Mouse (Mus musculus) hindbrain, embryonic 11.5 days (tissue): ENCODE results near the gene Hrh3. TPM values are rescaled to one million over a fixed set of nuclear protein-coding genes. Genes with fewer than 3 reads are reported as not detected.

ENCODE experiments used
- ATAC-seq: fragments of 200-750 bp; cut with Nextera tagmentation; 2 replicates; pipeline ENCODE4 v1.8.0; 2017; ENCODE audit warnings: mild to moderate bottlenecking, moderate TSS enrichment, moderate library complexity; ENCODE audit not compliant: low FRiP score
- DNase-seq: peaks from one replicate; pipeline ENCODE4 v3.0.0-alpha.2; 2015; ENCODE audit warnings: low spot score
- H3K27ac ChIP-seq: fragments of 300-500 bp; sonication (generic); 2 replicates; pipeline ENCODE4 v1.5.1; 2014; ENCODE audit warnings: mild to moderate bottlenecking, low read depth, low read length
- H3K27me3 ChIP-seq: fragments of 300-500 bp; sonication (generic); 2 replicates; pipeline ENCODE4 v1.6.1; 2014; ENCODE audit warnings: mild to moderate bottlenecking, low read length, moderate library complexity, mixed read lengths; ENCODE audit not compliant: control insufficient read depth, insufficient read depth
- H3K36me3 ChIP-seq: fragments of 300-500 bp; sonication (generic); 2 replicates; pipeline ENCODE4 v1.6.1; 2014; ENCODE audit warnings: mild to moderate bottlenecking, low read length, moderate library complexity, mixed read lengths; ENCODE audit not compliant: control insufficient read depth, insufficient read depth
- H3K4me1 ChIP-seq: fragments of 300-500 bp; sonication (generic); replicated peaks from 2 replicates; pipeline ENCODE4 v1.6.1; 2014; ENCODE audit warnings: low read length, mixed read lengths; ENCODE audit not compliant: control insufficient read depth, insufficient read depth
- H3K4me2 ChIP-seq: fragments of 300-500 bp; sonication (generic); replicated peaks from 2 replicates; pipeline ENCODE4 v1.6.1; 2014; ENCODE audit warnings: mild to moderate bottlenecking, low read depth, low read length
- H3K4me3 ChIP-seq: fragments of 300-500 bp; sonication (generic); 2 replicates; pipeline ENCODE4 v1.5.1; 2014; ENCODE audit warnings: low read depth, low read length
- H3K9ac ChIP-seq: fragments of 300-500 bp; sonication (generic); 2 replicates; pipeline ENCODE4 v1.6.1; 2014; ENCODE audit warnings: low read depth, low read length
- H3K9me3 ChIP-seq: fragments of 300-500 bp; sonication (generic); 2 replicates; pipeline ENCODE4 v1.6.1; 2016; ENCODE audit warnings: low read length; ENCODE audit not compliant: control insufficient read depth
- WGBS: fragments of 180-500 bp; shearing (Covaris S2); extraction: QIAGEN DNeasy Blood & Tissue Kit; methylation state at CpG from one replicate; pipeline ENCODE4 v1.1.7; 2014; 5-methylcytosine and 5-hydroxymethylcytosine counted together
- polyA plus RNA-seq: library from polyadenylated mRNA; unstranded; fragments of >200 nt; fragmentation: Nextera tagmentation; extraction: Ambion mirVana; gene quantifications from 2 replicates; pipeline ENCODE4 v1.2.1, GENCODE M21; 2014

The Hrh3 gene
- polyA plus RNA-seq, 1 experiment from 2014 or later = 2.6 TPM

DNA sequence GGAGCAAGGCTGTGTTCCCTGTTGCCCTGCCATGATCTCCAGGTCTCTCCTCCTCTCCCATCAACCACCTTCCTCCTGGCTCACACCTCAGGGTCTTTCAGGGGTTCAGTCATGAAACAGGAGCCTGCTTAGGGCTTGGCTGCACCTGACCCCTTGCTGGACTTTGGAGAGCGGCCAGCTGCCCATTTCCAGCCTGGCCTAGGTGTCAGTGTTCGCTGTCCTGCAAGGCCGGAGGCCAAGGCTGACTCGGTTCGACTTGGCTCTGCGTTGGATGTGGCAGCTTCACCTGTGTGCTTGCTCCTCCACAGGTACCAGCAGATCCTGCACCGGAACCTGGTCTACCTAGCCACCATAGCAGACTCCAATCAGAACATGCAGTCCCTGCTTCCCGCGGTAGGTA lies 51.3 kb downstream of the Hrh3 start:
- 98% methylated on average over 9 of the region's 9 CpGs for WGBS
- no peak overlapping the region for H3K4me2 ChIP-seq
- H3K9ac ChIP-seq = no peak overlapping the region
- no peaks in the 10 kb centered on the region for H3K9me3 ChIP-seq
- no peak overlapping the region for H3K27ac ChIP-seq
- ATAC-seq (no peak), DNase-seq (no peak)
- H3K4me3 ChIP-seq = no peak overlapping the region
- 0 out of 2 replicates have a peak, but pooled peaks cover 9% of the 10 kb centered on the region for H3K36me3 ChIP-seq
- 0 out of 2 replicates have a peak, but pooled peaks cover 2% of the 10 kb centered on the region for H3K4me1 ChIP-seq
- no peaks in the 10 kb centered on the region for H3K27me3 ChIP-seq

DNA sequence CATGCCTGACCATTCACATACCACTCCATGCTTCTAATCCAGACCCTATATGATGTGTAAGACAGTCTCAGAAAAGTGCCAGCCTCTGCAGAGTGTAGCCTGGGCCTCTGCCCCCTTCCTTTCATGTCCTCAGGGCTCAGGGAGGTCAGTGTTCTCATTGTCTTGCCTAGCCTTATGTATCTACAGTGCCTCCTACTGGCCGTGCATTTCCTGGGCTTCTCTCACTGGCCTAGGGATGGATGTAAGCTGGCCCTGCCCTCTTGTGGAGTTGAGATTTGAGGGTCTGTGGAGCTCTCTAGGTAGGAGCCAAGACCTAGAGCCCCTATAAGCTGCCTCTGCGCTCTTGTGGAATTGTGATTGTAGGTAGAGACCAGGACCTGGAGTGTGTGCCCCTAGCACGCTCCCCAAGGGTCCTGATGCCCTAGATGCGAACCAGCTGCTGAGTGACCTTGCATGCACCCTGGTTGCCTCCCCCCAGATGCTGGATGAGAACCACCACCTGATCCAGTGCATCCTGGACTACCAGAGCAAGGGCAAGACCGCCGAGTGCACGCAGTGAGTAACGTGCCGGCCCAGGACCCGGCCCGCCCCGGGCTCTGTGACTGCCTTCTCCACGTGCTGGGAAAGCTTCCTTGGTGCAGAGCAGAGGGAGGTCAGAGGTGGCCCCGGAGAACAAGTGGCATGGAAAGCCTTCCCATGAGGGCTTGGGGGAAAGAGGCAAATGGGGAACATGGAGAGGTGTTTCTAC lies 52.1 kb downstream of the Hrh3 start:
- ATAC-seq (peak; percentile 37; the same call in 1 of the 2 replicates), DNase-seq (peak; percentile 38)
- WGBS = 87% methylated on average over 14 of the region's 14 CpGs

DNA sequence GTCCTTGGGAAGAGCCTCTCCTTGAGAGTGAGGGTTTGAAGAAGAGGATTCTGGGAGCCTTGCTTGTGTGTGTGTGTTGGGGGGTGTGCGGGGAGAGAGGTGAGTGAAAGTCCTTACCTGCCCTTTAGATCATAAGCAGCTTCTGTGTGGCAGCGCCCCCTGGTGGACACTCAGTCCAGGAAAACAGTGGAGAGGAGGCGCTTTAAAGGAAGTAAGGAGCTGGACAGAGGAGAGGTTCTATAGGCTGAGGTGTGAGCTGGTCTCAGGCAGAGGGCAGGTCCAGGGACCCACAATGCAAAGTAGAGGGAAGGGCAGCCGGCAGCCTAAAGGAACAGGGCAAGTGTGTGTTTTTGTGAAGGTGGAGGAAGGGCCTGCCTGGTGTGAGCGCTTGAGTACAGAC lies 53.3 kb downstream of the Hrh3 start:
- 0 out of 2 replicates have a peak, but pooled peaks cover 2% of the 10 kb centered on the region for H3K4me1 ChIP-seq
- H3K36me3 ChIP-seq = 0 out of 2 replicates have a peak, but pooled peaks cover 5% of the 10 kb centered on the region
- no peak overlapping the region for H3K9ac ChIP-seq
- no peaks in the 10 kb centered on the region for H3K27me3 ChIP-seq
- no peak overlapping the region for H3K27ac ChIP-seq
- no peak overlapping the region for H3K4me3 ChIP-seq
- ATAC-seq (peak; percentile 31; the same call in 1 of the 2 replicates), DNase-seq (peak; percentile 87)
- H3K4me2 ChIP-seq = no peak overlapping the region
- WGBS = 24% methylated on average over 5 of the region's 5 CpGs
- no peaks in the 10 kb centered on the region for H3K9me3 ChIP-seq

More for the DNA sequence above, 52.1 kb downstream of the Hrh3 start:
- Histone ChIP-seq H3K4me1 (0 out of 2 replicates have a peak, but pooled peaks cover 2% of the 10 kb centered on the region), H3K9me3 (no peaks in the 10 kb centered on the region), H3K9ac (no peak overlapping the region), H3K4me3 (no peak overlapping the region), H3K4me2 (no peak overlapping the region), H3K36me3 (0 out of 2 replicates have a peak, but pooled peaks cover 5% of the 10 kb centered on the region), H3K27me3 (no peaks in the 10 kb centered on the region), H3K27ac (no peak overlapping the region)

Other genes with a start within 250 kb of the Hrh3 start
- 6.2 and 9.2 TPM in 2 replicates for gene Taf4, start 127.8 kb downstream of the Hrh3 start, polyA plus RNA-seq
- gene Lsm14b, start 79.5 kb downstream of the Hrh3 start, polyA plus RNA-seq = 13.5 and 14.6 TPM in 2 replicates
- gene Psma7, start 62.1 kb downstream of the Hrh3 start, polyA plus RNA-seq = 756 and 797 TPM in 2 replicates
- 18.5 and 19.9 TPM in 2 replicates for gene Ss18l1, start 62.0 kb downstream of the Hrh3 start, polyA plus RNA-seq
- gene Mtg2, start 33.9 kb downstream of the Hrh3 start, polyA plus RNA-seq = 26.3 and 31.5 TPM in 2 replicates
- 42.1 and 42.2 TPM in 2 replicates for gene Osbpl2, start 14.8 kb upstream of the Hrh3 start, polyA plus RNA-seq
- gene Adrm1, start 67.0 kb upstream of the Hrh3 start, polyA plus RNA-seq = 174 and 183 TPM in 2 replicates
- 3.3 and 4.4 TPM in 2 replicates for gene Lama5, start 121.4 kb upstream of the Hrh3 start, polyA plus RNA-seq
- gene Rps21, start 152.9 kb upstream of the Hrh3 start, polyA plus RNA-seq = 432 and 442 TPM in 2 replicates
- gene Cables2, start 169.0 kb upstream of the Hrh3 start, polyA plus RNA-seq = 14.0 and 16.8 TPM in 2 replicates
- 0.08 TPM in 1 of 2 replicates, not detected in the other for gene Rbbp8nl, start 185.4 kb upstream of the Hrh3 start, polyA plus RNA-seq
- gene Gata5, start 230.2 kb upstream of the Hrh3 start, polyA plus RNA-seq = not detected in 2 replicates